Mouse (Mus musculus) neural tube, embryonic 13.5 days (tissue): ENCODE data around the gene Aurkaip1. TPM values are rescaled to one million over a fixed set of nuclear protein-coding genes. Genes with fewer than 3 reads are reported as not detected.
"Not testable (repeated sequence)": the region's sequence is repeated elsewhere in the genome, so short reads cannot be mapped to it uniquely, and the experiment has no call there.

ENCODE experiments used
- ATAC-seq: fragments of 200-750 bp; cut with Nextera tagmentation; 2 replicates; pipeline ENCODE4 v1.8.0; 2017; ENCODE audit warnings: low read depth, mild to moderate bottlenecking, moderate TSS enrichment, moderate library complexity
- H3K27ac ChIP-seq: fragments of 300-500 bp; sonication (generic); replicated peaks from 2 replicates; pipeline ENCODE4 v1.5.1; 2015; ENCODE audit warnings: moderate library complexity, mild to moderate bottlenecking, inconsistent platforms
- H3K27me3 ChIP-seq: fragments of 300-500 bp; sonication (generic); 2 replicates; pipeline ENCODE4 v1.6.1; 2015; ENCODE audit warnings: mild to moderate bottlenecking, inconsistent platforms
- H3K36me3 ChIP-seq: fragments of 300-500 bp; sonication (generic); 2 replicates; pipeline ENCODE4 v1.6.1; 2015; ENCODE audit warnings: mild to moderate bottlenecking, inconsistent platforms
- H3K4me1 ChIP-seq: fragments of 300-500 bp; sonication (generic); replicated peaks from 2 replicates; pipeline ENCODE4 v1.6.1; 2015; ENCODE audit warnings: inconsistent platforms
- H3K4me2 ChIP-seq: fragments of 300-500 bp; sonication (generic); 2 replicates; pipeline ENCODE4 v1.6.1; 2015; ENCODE audit warnings: inconsistent platforms, mild to moderate bottlenecking, moderate library complexity
- H3K4me3 ChIP-seq: fragments of 300-500 bp; sonication (generic); 2 replicates; pipeline ENCODE4 v1.5.1; 2015; ENCODE audit warnings: mild to moderate bottlenecking, inconsistent platforms
- H3K9ac ChIP-seq: fragments of 300-500 bp; sonication (generic); 2 replicates; pipeline ENCODE4 v1.6.1; 2015; ENCODE audit warnings: moderate library complexity, mild to moderate bottlenecking, inconsistent platforms
- H3K9me3 ChIP-seq: fragments of 300-500 bp; sonication (generic); 2 replicates; pipeline ENCODE4 v1.6.1; 2016; ENCODE audit warnings: inconsistent platforms
- WGBS: fragments of 180-500 bp; shearing (Covaris S2); methylation state at CpG from one replicate; pipeline ENCODE4 v1.1.7; 2015; 5-methylcytosine and 5-hydroxymethylcytosine counted together
- polyA plus RNA-seq: library from polyadenylated mRNA; unstranded; fragments of >200 nt; fragmentation: Nextera tagmentation; extraction: Ambion mirVana; gene quantifications from 2 replicates; pipeline ENCODE4 v1.2.1, GENCODE M21; 2015

The Aurkaip1 gene
- polyA plus RNA-seq: 139 and 145 TPM in 2 replicates

- ATAC-seq: peak; percentile 91
- Histone ChIP-seq H3K4me3 (peak within 1 kb of the TSS; percentile 94), H3K4me1 (peaks cover 33% of the 10 kb centered on the region), H3K36me3 (peaks cover 33% of the 10 kb centered on the region), H3K27me3 (no peaks in the 10 kb centered on the region), H3K4me2 (peak within 1 kb of the TSS; percentile 100), H3K9me3 (no peaks in the 10 kb centered on the region), H3K9ac (peak within 1 kb of the TSS; percentile 92), H3K27ac (peak within 1 kb of the TSS; percentile 85)
- WGBS: under 1% methylated on average over 49 of the region's 49 CpGs
These were observed at the start of gene Aurkaip1 for GRCm38 (mm10) chr4:155831205-155831766. TSS of gene Aurkaip1 (plus strand) at chr4:155831272.

GRCm38 (mm10) chr4:155783486-155784080 is 47.5 kb upstream of the Aurkaip1 start:
- WGBS: 39% methylated on average over 16 of the region's 16 CpGs
- Histone ChIP-seq H3K9ac (peak overlapping the region; percentile 82), H3K9me3 (no peaks in the 10 kb centered on the region), H3K36me3 (no peaks in the 10 kb centered on the region), H3K4me1 (peaks cover 18% of the 10 kb centered on the region), H3K4me3 (peak overlapping the region; percentile 57), H3K27me3 (no peaks in the 10 kb centered on the region), H3K27ac (peak overlapping the region; percentile 88), H3K4me2 (peak overlapping the region; percentile 70)
- no peak for ATAC-seq

GRCm38 (mm10) chr4:155784081-155784701 is 46.9 kb upstream of the Aurkaip1 start:
- H3K9ac ChIP-seq: peak overlapping the region; percentile 82
- H3K4me3 ChIP-seq: peak overlapping the region; percentile 57
- H3K9me3 ChIP-seq: no peaks in the 10 kb centered on the region
- ATAC-seq: peak; percentile 87
- H3K4me1 ChIP-seq: peaks cover 18% of the 10 kb centered on the region
- WGBS: under 1% methylated on average over 52 of the region's 52 CpGs
- peak overlapping the region; percentile 88 for H3K27ac ChIP-seq
- no peaks in the 10 kb centered on the region for H3K36me3 ChIP-seq
- H3K4me2 ChIP-seq: peak overlapping the region; percentile 70
- H3K27me3 ChIP-seq: no peaks in the 10 kb centered on the region

- WGBS: 83% methylated on average over 10 of the region's 10 CpGs
- H3K4me1 ChIP-seq: peaks cover 18% of the 10 kb centered on the region
- no peaks in the 10 kb centered on the region for H3K36me3 ChIP-seq
- H3K27me3 ChIP-seq: no peaks in the 10 kb centered on the region
- no peak overlapping the region for H3K27ac ChIP-seq
- no peak overlapping the region for H3K4me3 ChIP-seq
- H3K4me2 ChIP-seq: no peak overlapping the region
- H3K9ac ChIP-seq: peak overlapping the region; percentile 82; the same call in 1 of the 2 replicates
- 0 out of 2 replicates have a peak, but pooled peaks have one; percentile 8 for ATAC-seq
- H3K9me3 ChIP-seq: no peaks in the 10 kb centered on the region
These were observed 45.8 kb upstream of the Aurkaip1 start for GRCm38 (mm10) chr4:155785246-155785645.

- Histone ChIP-seq H3K4me2 (peak within 1 kb of the TSS; percentile 70), H3K9me3 (no peaks in the 10 kb centered on the region), H3K27ac (no peak within 1 kb of the TSS), H3K27me3 (no peaks in the 10 kb centered on the region), H3K9ac (peak within 1 kb of the TSS; percentile 82), H3K36me3 (no peaks in the 10 kb centered on the region), H3K4me3 (peak within 1 kb of the TSS; percentile 57), H3K4me1 (peaks cover 18% of the 10 kb centered on the region)
- no peak for ATAC-seq
- 67% methylated on average over 5 of the region's 5 CpGs for WGBS
These were observed 45.3 kb upstream of the Aurkaip1 start, which contains the start of gene Tmem88b for GRCm38 (mm10) chr4:155785819-155786218. TSS of gene Tmem88b (minus strand) at chr4:155785874.

GRCm38 (mm10) chr4:155788300-155788699 is 42.8 kb upstream of the Aurkaip1 start:
- Histone ChIP-seq H3K4me2 (no peak overlapping the region), H3K4me3 (no peak overlapping the region), H3K9ac (no peak overlapping the region), H3K27me3 (no peaks in the 10 kb centered on the region), H3K4me1 (peaks cover 17% of the 10 kb centered on the region), H3K9me3 (no peaks in the 10 kb centered on the region), H3K27ac (no peak overlapping the region), H3K36me3 (no peaks in the 10 kb centered on the region)
- no peak for ATAC-seq
- 74% methylated on average over 3 of the region's 3 CpGs for WGBS

- H3K36me3 ChIP-seq, H3K4me3 ChIP-seq, H3K9ac ChIP-seq, H3K4me2 ChIP-seq, H3K27ac ChIP-seq, H3K9me3 ChIP-seq, H3K27me3 ChIP-seq, ATAC-seq: not testable (repeated sequence)
- H3K4me1 ChIP-seq: peaks cover 12% of the 10 kb centered on the region; the same call in 1 of the 2 replicates
- WGBS: 83% methylated on average over 4 of the region's 4 CpGs
These were observed 42.2 kb upstream of the Aurkaip1 start for GRCm38 (mm10) chr4:155788833-155789232.

- peaks cover 6% of the 10 kb centered on the region; the same call in 1 of the 2 replicates for H3K4me1 ChIP-seq
- H3K27me3 ChIP-seq: no peaks in the 10 kb centered on the region
- H3K9ac ChIP-seq: no peak within 1 kb of the TSS
- H3K36me3 ChIP-seq: no peaks in the 10 kb centered on the region
- H3K4me2 ChIP-seq: no peak within 1 kb of the TSS
- H3K9me3 ChIP-seq: no peaks in the 10 kb centered on the region
- no peak within 1 kb of the TSS for H3K4me3 ChIP-seq
- 85% methylated on average over 3 of the region's 3 CpGs for WGBS
- no peak for ATAC-seq
- H3K27ac ChIP-seq: no peak within 1 kb of the TSS
These were observed 41.0 kb upstream of the Aurkaip1 start, which contains the start of gene Ankrd65 for GRCm38 (mm10) chr4:155790021-155790489. TSS of gene Ankrd65 (plus strand) at chr4:155790439.

- no peak overlapping the region for H3K27ac ChIP-seq
- H3K4me3 ChIP-seq: no peak overlapping the region
- H3K36me3 ChIP-seq: no peaks in the 10 kb centered on the region
- no peaks in the 10 kb centered on the region for H3K27me3 ChIP-seq
- WGBS: 68% methylated on average over 3 of the region's 3 CpGs
- H3K4me2 ChIP-seq: no peak overlapping the region
- no peaks in the 10 kb centered on the region for H3K9me3 ChIP-seq
- H3K4me1 ChIP-seq: no peaks in the 10 kb centered on the region
- no peak overlapping the region for H3K9ac ChIP-seq
- no peak for ATAC-seq
These were observed 40.4 kb upstream of the Aurkaip1 start for GRCm38 (mm10) chr4:155790650-155791161.

- H3K4me1 ChIP-seq: no peaks in the 10 kb centered on the region
- no peaks in the 10 kb centered on the region for H3K36me3 ChIP-seq
- no peak overlapping the region for H3K4me3 ChIP-seq
- H3K9ac ChIP-seq: no peak overlapping the region
- H3K4me2 ChIP-seq: no peak overlapping the region
- no peak for ATAC-seq
- WGBS: 77% methylated on average over 24 of the region's 24 CpGs
- H3K27me3 ChIP-seq: no peaks in the 10 kb centered on the region
- no peak overlapping the region for H3K27ac ChIP-seq
- H3K9me3 ChIP-seq: no peaks in the 10 kb centered on the region
These were observed 39.7 kb upstream of the Aurkaip1 start for GRCm38 (mm10) chr4:155791240-155791933.

GRCm38 (mm10) chr4:155793730-155794129 is 37.3 kb upstream of the Aurkaip1 start:
- no peak for ATAC-seq
- no peaks in the 10 kb centered on the region for H3K36me3 ChIP-seq
- no peak overlapping the region for H3K9ac ChIP-seq
- H3K4me1 ChIP-seq: no peaks in the 10 kb centered on the region
- WGBS: 83% methylated on average over 2 of the region's 2 CpGs
- no peaks in the 10 kb centered on the region for H3K27me3 ChIP-seq
- no peak overlapping the region for H3K27ac ChIP-seq
- no peak overlapping the region for H3K4me2 ChIP-seq
- no peak overlapping the region for H3K4me3 ChIP-seq
- no peaks in the 10 kb centered on the region for H3K9me3 ChIP-seq
